ENCODE assay signal across 8 mouse cellular contexts in genomic region chr11:24076127-24076650, GRCm38 (mm10). TPM values are rescaled to one million over a fixed set of nuclear protein-coding genes. Genes with fewer than 3 reads are reported as not detected.
DNase-seq lines count a peak whose midpoint lies in the region; ATAC-seq and TF ChIP-seq lines count a peak whose summit lies in the region.

No protein-coding gene starts in this region.

- no peak for TF ChIP-seq POLR2A in embryonic fibroblast, embryonic 13.5 days (IDR thresholded peaks at IDR 0.05; ENCODE audit: low read depth, low read length)

- H3K36me3 ChIP-seq in heart, embryonic 16.5 days (ENCODE audit: control insufficient read depth, insufficient read depth): no peaks in the 10 kb centered on the region
- H3K36me3 ChIP-seq in lung, embryonic 14.5 days (ENCODE audit: insufficient read depth): no peaks in the 10 kb centered on the region
- no peaks in the 10 kb centered on the region for H3K36me3 ChIP-seq in neural tube, embryonic 14.5 days (ENCODE audit: control insufficient read depth, insufficient read depth, low read length)

- no peak overlapping the region for H3K27ac ChIP-seq in embryonic fibroblast, embryonic 13.5 days (ENCODE audit: insufficient read depth, low read length)
- peak overlapping the region; percentile 92 for H3K27ac ChIP-seq in heart, embryonic 16.5 days (ENCODE audit: low read length)
- peak overlapping the region; percentile 95 for H3K27ac ChIP-seq in layer of hippocampus, adult 2 months
- peak overlapping the region; percentile 94 for H3K27ac ChIP-seq in lung, embryonic 14.5 days (ENCODE audit: low read depth)
- H3K27ac ChIP-seq in neural tube, embryonic 14.5 days (ENCODE audit: low read depth, low read length): peak overlapping the region; percentile 99

- H3K4me3 ChIP-seq in embryonic fibroblast, embryonic 13.5 days (ENCODE audit: insufficient read depth, low read length): peak overlapping the region; percentile 93
- H3K4me3 ChIP-seq in heart, embryonic 16.5 days (ENCODE audit: low read length): peak overlapping the region; percentile 83
- peak overlapping the region; percentile 79 for H3K4me3 ChIP-seq in layer of hippocampus, adult 2 months
- H3K4me3 ChIP-seq in lung, embryonic 14.5 days (ENCODE audit: low read depth, low read length): peak overlapping the region; percentile 64
- H3K4me3 ChIP-seq in neural tube, embryonic 14.5 days (ENCODE audit: low read depth, low read length): peak overlapping the region; percentile 88

- ATAC-seq in heart, embryonic 16.5 days (replicated peaks; ENCODE audit: extremely low read depth, insufficient read depth, low FRiP score): peak; percentile 8; the same call in 1 of the 2 replicates
- peak; percentile 21; the same call in 1 of the 2 replicates for ATAC-seq in lung, embryonic 14.5 days (ENCODE audit: insufficient read depth)
- peak; percentile 21 for ATAC-seq in neural tube, embryonic 14.5 days (ENCODE audit: low read depth)

- under 1% methylated on average over 32 of the region's 32 CpGs for WGBS in heart, embryonic 16.5 days
- WGBS in lung, embryonic 14.5 days: under 1% methylated on average over 32 of the region's 32 CpGs
- under 1% methylated on average over 31 of the region's 32 CpGs for WGBS in neural tube, embryonic 14.5 days

- H3K9me3 ChIP-seq in heart, embryonic 16.5 days (replicated peaks; ENCODE audit: control insufficient read depth, low read length): no peaks in the 10 kb centered on the region
- H3K9me3 ChIP-seq in lung, embryonic 14.5 days (ENCODE audit: low read depth, low read length): no peaks in the 10 kb centered on the region
- no peaks in the 10 kb centered on the region for H3K9me3 ChIP-seq in neural tube, embryonic 14.5 days (ENCODE audit: control insufficient read depth, low read length)

- H3K4me2 ChIP-seq in heart, embryonic 16.5 days (ENCODE audit: low read depth, low read length): peak overlapping the region; percentile 92
- peak overlapping the region; percentile 100 for H3K4me2 ChIP-seq in lung, embryonic 14.5 days
- peak overlapping the region; percentile 80 for H3K4me2 ChIP-seq in neural tube, embryonic 14.5 days (ENCODE audit: low read depth, low read length)

- H3K9ac ChIP-seq in heart, embryonic 16.5 days (ENCODE audit: low read length): peak overlapping the region; percentile 89
- peak overlapping the region; percentile 82 for H3K9ac ChIP-seq in lung, embryonic 14.5 days
- peak overlapping the region; percentile 98 for H3K9ac ChIP-seq in neural tube, embryonic 14.5 days (replicated peaks; ENCODE audit: low read depth, low read length)

- H3K27me3 ChIP-seq in heart, embryonic 16.5 days (ENCODE audit: control insufficient read depth, insufficient read depth, low read length): peaks cover 11% of the 10 kb centered on the region
- H3K27me3 ChIP-seq in lung, embryonic 14.5 days (ENCODE audit: insufficient read depth, low read length): peaks cover 26% of the 10 kb centered on the region
- H3K27me3 ChIP-seq in neural tube, embryonic 14.5 days (ENCODE audit: control insufficient read depth, insufficient read depth, low read length): no peaks in the 10 kb centered on the region

- DNase-seq in urinary bladder, postnatal 25 days (ENCODE audit: low spot score): peak; percentile 21
- no peak for DNase-seq in urinary bladder, postnatal 10 days (ENCODE audit: low spot score)
- peak; percentile 79 to 88 for DNase-seq in layer of hippocampus, adult 2 months (ENCODE audit: low spot score in 2 of 2)
- DNase-seq in lung, embryonic 14.5 days: peak; percentile 95
- DNase-seq in testis, postnatal 10 days (ENCODE audit: low spot score): peak; percentile 63

- TF ChIP-seq CTCF in embryonic fibroblast, embryonic 13.5 days (IDR thresholded peaks at IDR 0.05; ENCODE audit: borderline replicate concordance, insufficient read depth, low read length): no peak
- TF ChIP-seq CTCF in layer of hippocampus, adult 2 months (conservative IDR thresholded peaks at IDR 0.05): peak; percentile 63
- peak; percentile 46 for TF ChIP-seq CTCF in lung, embryonic 14.5 days (IDR thresholded peaks at IDR 0.05; ENCODE audit: low read depth)

- no peaks in the 10 kb centered on the region for H3K4me1 ChIP-seq in embryonic fibroblast, embryonic 13.5 days (ENCODE audit: control insufficient read depth, insufficient read depth, low read length)
- H3K4me1 ChIP-seq in heart, embryonic 16.5 days (ENCODE audit: control insufficient read depth, insufficient read depth, low read length): peaks cover 15% of the 10 kb centered on the region
- 0 out of 2 replicates have a peak, but pooled peaks cover 3% of the 10 kb centered on the region for H3K4me1 ChIP-seq in lung, embryonic 14.5 days (ENCODE audit: insufficient read depth)
- 0 out of 2 replicates have a peak, but pooled peaks cover 4% of the 10 kb centered on the region for H3K4me1 ChIP-seq in neural tube, embryonic 14.5 days (ENCODE audit: control insufficient read depth, insufficient read depth, low read length)

RNA-seq across cellular contexts. Expression of gene A830031A19Rik, which starts 1.3 kb away (rescaled TPM):
- polyA plus RNA-seq in embryonic fibroblast, embryonic 13.5 days (2011; ENCODE audit: insufficient read length, low read depth, missing spikeins): not detected in 2 replicates
- not detected in 2 replicates for polyA plus RNA-seq in heart, embryonic 16.5 days (2015; fragmentation: Nextera tagmentation; extraction: Ambion mirVana)
- 1 to 10 TPM; 1.3 to 1.7 TPM for total RNA-seq in layer of hippocampus, adult 2 months (2021)
- polyA plus RNA-seq in lung, embryonic 14.5 days (2014; fragmentation: Nextera tagmentation; extraction: Ambion mirVana): not detected in 2 replicates
- polyA plus RNA-seq in neural tube, embryonic 14.5 days (2014; fragmentation: Nextera tagmentation; extraction: Ambion mirVana): not detected in 2 replicates

RNA-seq across cellular contexts. Expression of gene Bcl11a, which starts 1.7 kb away (rescaled TPM):
- polyA plus RNA-seq in embryonic fibroblast, embryonic 13.5 days (2011; ENCODE audit: insufficient read length, low read depth, missing spikeins): 2.0 and 7.6 TPM in 2 replicates
- polyA plus RNA-seq in heart, embryonic 16.5 days (2015; fragmentation: Nextera tagmentation; extraction: Ambion mirVana): 15.0 TPM in 2 replicates
- 100 to 1,000 TPM; 117 to 121 TPM for total RNA-seq in layer of hippocampus, adult 2 months (2021)
- 18.6 and 21.1 TPM in 2 replicates for polyA plus RNA-seq in lung, embryonic 14.5 days (2014; fragmentation: Nextera tagmentation; extraction: Ambion mirVana)
- 143 and 145 TPM in 2 replicates for polyA plus RNA-seq in neural tube, embryonic 14.5 days (2014; fragmentation: Nextera tagmentation; extraction: Ambion mirVana)
